Mouse (Mus musculus): ENCODE measurements around the gene Dclre1b.
"Not testable (repeated sequence)": the region's sequence is repeated elsewhere in the genome, so short reads cannot be mapped to it uniquely, and the experiment has no call there.

Dclre1b gene

DNA sequence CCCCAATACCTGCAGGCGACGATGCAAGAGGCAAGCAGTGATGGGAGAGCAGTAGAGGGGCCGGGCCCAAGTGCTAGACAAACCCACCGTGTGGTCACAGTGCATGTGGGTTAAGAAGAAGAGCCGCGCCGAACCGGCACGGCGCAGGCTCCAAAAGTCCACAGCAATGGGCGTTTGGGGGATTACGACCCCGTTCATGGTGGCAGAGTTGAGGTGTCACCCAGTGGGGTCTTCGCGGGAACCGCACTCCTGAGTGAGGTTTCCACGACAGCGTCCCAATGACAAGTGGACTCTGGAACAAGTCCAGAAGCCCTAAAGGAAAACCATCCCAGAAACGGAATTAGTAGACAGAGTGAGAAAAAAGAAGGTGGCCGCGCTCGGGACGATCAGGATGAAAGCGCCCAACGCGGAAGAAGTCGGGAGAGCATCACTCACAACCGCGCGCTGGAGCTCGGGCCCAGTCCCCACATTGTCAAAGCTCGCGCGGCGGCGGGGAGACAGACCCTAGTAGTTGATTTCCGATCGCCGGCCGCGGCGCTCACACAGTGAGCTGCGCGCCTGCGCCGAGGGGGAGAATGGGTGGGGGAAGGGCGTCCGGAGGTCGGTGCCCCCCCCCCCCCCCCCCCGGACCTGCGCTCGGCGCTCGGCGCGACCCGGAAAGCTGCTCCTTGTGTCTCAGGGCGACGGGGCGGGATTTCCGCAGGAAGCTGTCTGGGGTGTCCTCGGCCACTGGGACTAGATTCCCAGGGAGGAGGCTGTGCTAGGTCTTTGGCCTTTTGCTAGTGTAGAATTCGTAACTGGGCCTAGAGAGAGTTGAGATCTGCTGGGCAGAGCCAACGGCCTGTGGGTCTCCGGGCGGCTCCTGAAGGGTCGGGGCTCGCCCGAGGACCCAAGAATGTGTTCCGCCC is at the start of gene Dclre1b, which contains the start of the genes Ap4b1 and Gm43064:
Gene Dclre1b, minus strand, starts transcription at position 554 of the 908 bp plus-strand sequence.
Gene Ap4b1, plus strand, starts transcription at position 630 of the 908 bp plus-strand sequence.
Gene Gm43064, plus strand, starts transcription at position 683 of the 908 bp plus-strand sequence.
- DNase-seq (ENCODE audit: extremely low spot score): peak; percentile 94

- DNase-seq (ENCODE audit: extremely low spot score): no peak
Observed at GRCm38 (mm10) chr3:103857977-103858563, 48.8 kb upstream of the Dclre1b start.

GRCm38 (mm10) chr3:103857036-103857805 is 48.0 kb upstream of the Dclre1b start:
- DNase-seq (ENCODE audit: extremely low spot score): no peak

- DNase-seq (ENCODE audit: extremely low spot score): no peak
Observed at GRCm38 (mm10) chr3:103853804-103854203, 44.6 kb upstream of the Dclre1b start.

DNA sequence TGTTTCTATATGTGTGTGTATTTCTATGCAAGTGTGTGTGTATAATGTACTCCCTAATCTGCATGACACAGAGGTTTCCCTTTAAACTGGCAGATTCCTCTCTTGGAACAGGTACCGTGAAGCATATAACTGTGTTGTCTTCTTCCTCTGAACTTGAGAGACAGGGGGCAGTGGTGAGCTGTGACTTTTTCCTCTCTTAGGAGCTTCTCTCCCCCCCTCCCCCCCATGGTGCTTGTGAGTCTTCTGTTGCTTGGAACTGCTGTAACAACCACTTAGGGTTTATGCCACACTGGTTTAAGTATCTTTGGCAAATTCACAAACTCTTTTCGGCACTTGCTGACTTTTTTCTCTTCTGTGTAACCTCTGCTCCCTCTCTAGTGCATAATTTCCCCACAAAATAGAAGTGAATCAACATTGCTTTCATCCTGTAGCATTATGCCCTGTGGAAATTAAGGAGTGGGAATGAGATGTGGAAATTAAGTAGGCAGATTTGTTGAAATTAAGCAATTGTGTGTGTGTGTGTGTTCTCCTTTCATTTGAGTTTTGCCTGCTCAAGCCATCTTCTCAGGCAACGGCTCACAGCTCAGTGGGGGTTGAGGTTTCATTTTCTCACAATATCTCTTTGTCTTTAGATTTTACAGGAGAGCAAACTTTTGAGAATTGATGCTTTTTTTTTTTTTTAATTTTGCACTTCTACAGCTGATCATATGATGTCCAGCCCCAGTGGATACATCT is 43.5 kb upstream of the Dclre1b start:
- DNase-seq (ENCODE audit: extremely low spot score): no peak

DNA sequence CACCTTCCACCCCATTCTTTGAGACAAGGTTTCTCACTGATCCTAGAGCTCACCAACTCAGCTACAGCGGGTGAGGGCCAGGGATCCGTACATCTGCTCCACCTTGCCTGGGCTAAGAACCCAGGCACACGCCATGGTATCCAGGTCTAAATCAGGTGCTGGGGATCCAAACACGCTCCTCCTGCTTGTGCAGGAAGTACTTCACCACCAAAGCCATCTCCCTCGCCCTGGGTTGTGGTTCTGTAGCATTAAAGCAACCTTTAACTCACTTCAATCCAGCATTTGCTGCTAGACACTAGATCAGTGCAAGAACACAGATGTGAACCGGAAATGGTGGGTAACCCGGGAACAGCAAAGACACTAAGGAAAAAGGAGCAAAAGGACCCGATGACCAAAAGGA is 42.6 kb upstream of the Dclre1b start:
- DNase-seq (ENCODE audit: extremely low spot score): no peak

DNA sequence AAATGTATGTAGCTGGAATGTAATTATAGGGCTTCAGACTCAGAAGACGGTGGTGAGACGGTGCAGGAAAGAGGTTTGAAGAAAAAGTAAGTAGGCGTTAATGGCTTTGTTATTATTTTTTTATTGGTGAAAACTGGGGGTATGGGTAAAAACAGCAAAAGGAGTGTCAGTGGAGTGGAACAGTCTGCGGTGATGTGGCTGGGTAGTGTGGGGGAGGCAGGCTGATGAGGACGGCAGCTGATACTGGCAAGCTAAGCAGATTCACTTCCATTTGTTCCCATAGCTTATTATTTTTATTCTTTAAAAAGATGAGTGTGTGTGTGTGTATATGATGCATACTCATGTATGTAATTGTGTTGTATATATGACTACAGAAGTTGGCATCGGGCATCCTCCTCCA is 42.2 kb upstream of the Dclre1b start:
- DNase-seq (ENCODE audit: extremely low spot score): no peak

DNA sequence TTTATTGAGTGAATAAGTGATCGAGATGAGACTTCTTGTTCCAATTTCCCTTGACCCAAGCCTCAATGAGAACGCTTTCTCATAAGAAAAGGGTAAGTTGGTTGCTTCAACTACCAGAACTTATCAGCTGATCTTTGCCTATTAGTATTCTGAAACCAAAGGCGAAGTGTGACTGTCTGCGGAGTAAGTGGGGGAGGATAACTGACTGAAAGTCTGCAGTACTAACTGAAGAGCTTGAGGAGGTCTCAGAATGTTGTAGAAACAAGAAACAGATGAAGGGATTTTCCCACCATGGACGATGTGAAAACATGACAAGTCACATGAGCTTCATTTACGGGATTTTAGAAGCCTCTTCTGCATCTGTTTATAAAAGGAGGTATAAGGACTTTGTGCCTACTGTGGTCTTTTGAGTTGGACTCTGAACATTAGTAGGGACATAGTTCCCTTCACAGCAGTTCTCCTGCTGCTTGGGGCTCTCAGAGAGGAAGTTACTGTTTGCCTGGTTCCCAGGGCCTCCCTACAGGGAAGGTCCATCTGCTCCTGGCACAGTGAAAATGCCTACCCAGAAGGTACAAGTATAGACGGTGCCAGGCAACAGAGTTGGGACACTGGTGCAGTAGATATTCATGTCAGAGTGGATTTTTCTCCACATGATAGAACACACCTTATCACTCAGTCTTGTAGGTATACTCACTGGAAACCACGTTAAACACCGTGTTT is 41.6 kb upstream of the Dclre1b start:
- no peak for DNase-seq (ENCODE audit: extremely low spot score)

DNA sequence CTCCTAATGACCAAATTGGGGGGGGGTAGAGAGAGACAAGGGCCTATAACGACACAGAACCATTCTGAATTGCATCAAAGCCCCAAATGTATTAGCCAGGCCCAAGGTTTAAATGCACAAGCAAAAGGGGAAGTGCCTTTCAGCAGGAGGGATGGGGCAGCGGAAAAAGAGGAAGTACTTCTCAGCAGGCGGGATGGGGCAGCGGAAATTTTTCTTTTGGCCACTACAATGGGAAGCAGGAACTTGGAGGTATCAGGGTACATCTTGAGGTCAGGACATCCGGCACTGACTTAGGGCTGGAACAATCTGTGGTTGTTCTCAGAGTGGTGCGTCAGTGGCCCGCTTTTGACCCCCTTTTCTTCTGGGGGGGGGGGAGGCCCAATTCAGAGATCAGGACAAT is 31.7 kb upstream of the Dclre1b start:
- not testable (repeated sequence) for DNase-seq (ENCODE audit: extremely low spot score)

GRCm38 (mm10) chr3:103840195-103840594 is 31.0 kb upstream of the Dclre1b start:
- DNase-seq (ENCODE audit: extremely low spot score): not testable (repeated sequence)

DNA sequence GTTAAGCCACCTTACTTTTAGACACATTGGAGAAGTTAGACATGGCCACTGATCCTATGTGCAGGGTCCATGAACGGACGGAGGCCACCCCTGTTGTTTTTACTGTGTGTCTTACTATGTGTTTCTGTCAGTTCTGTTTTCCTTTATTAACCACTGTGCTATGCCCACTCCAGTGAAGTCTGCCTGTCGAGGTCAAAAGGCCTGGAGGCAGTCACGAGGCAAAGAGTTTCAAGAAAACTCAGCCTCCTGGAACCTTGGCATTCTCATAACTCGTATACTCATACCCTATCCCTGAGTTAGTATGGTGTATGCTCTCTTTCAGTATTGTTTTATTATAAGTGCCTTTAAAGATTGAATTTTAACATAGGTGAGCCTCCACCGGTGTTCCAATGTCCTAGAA is 30.5 kb upstream of the Dclre1b start:
- DNase-seq (ENCODE audit: extremely low spot score): no peak

- DNase-seq (ENCODE audit: extremely low spot score): no peak
Observed at GRCm38 (mm10) chr3:103836453-103836852, 27.2 kb upstream of the Dclre1b start.

- DNase-seq (ENCODE audit: extremely low spot score): no peak
Observed at GRCm38 (mm10) chr3:103835951-103836310, 26.7 kb upstream of the Dclre1b start.

GRCm38 (mm10) chr3:103835272-103835950 is 26.2 kb upstream of the Dclre1b start:
- no peak for DNase-seq (ENCODE audit: extremely low spot score)

- DNase-seq (ENCODE audit: extremely low spot score): no peak
Observed at GRCm38 (mm10) chr3:103834001-103834400, 24.8 kb upstream of the Dclre1b start.

- no peak for DNase-seq (ENCODE audit: extremely low spot score)
Observed at GRCm38 (mm10) chr3:103832426-103832825, 23.2 kb upstream of the Dclre1b start, which contains the start of gene Bcl2l15. Gene Bcl2l15 (plus strand): TSS chr3:103832601.

- no peak for DNase-seq (ENCODE audit: extremely low spot score)
Observed at GRCm38 (mm10) chr3:103831146-103831545, 21.9 kb upstream of the Dclre1b start.

DNA sequence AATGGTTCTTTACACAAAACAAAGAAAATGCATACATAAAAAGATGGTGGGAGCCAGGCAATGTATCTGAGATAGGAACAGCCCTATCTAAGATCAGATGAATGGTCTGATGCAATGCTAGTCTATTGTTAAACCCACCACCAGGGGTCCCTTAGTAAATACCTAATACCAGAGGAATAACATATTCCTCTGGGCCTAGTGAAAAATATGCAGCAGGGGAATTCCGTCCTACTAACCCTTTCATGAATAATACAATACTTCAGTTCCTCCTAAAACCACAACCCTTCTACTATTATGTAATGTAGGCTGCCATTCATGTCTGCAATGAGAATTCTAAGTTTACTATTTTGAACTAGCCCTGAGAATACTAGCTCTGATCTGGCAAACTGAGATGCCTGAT is 21.4 kb upstream of the Dclre1b start:
- not testable (repeated sequence) for DNase-seq (ENCODE audit: extremely low spot score)

- no peak for DNase-seq (ENCODE audit: extremely low spot score)
Observed at GRCm38 (mm10) chr3:103829036-103829435, 19.8 kb upstream of the Dclre1b start.

DNA sequence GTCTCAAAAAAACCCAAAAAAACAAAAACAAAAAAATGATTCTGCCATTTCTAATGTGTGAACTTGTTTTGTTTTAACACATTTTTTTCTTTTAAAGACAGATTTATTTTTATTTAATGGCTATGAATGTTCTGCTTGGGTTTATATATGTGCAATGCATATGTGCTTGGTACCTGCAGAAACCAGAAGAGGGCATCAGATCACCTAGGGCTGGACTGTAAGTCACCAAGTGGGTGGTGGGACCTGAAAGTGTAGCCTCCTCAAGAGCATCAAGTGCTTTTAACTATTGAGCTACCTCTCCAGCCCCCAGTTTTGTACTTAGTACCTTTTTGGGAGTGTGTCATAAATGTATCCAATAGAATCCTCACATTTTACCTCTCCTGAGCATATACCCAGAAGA is 18.3 kb upstream of the Dclre1b start:
- no peak for DNase-seq (ENCODE audit: extremely low spot score)
